9 mouse cellular contexts compared by ENCODE assay signal in the genomic region with DNA sequence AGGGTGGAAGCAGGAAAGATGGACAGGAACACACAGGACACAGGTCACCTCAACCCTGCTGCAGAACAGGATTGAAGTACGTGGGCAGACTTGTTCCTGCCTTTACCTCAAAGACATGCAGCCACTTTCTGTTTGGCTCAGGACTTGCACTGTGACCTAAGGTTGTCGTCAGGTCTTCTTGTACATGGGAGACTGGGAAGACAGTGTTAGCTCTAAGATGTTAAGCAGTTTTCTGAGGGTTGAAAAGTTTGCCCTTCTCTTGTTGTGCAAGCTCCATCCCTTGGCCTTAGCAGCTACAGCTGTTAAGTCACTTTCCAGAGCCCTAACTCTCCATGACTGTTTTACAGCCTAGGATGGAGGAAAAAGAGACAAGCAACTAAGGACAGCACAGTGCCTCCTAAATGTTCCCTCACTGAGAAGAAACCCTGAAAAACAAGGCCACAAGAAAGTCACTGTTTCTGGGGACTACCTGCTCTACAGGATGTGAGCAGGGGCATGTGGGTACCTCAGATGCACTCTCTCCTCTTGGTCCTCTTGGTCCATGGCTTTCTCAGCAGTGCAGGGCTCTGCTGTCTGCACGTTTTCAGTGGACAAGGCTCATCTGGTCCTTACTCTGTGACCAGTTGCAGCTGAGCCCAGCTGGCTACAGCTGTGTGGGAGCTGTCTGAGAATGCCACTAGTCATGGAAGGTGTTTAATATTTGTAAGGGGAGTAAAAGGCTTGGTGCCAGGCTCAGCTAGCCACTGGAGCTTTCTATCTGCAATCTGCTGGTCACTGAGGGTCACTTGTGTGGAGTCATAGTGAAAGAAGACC.
DNase-seq lines count a peak whose midpoint lies in the region; ATAC-seq and TF ChIP-seq lines count a peak whose summit lies in the region.
"Had no signal": no experiment of that assay in that cellular context is flagged by ENCODE, and none has a peak within 500 bp of the region (broad histone marks: within the 10 kb centered on the region; RNA-seq: fewer than 3 reads in every experiment).

No protein-coding gene starts in this region.

- H3K36me3 ChIP-seq in kidney, adult 2 months (ENCODE audit: control insufficient read depth, insufficient read depth, low read length), result no peaks in the 10 kb centered on the region
- no peaks in the 10 kb centered on the region for H3K36me3 ChIP-seq in lung, postnatal 0 days (ENCODE audit: insufficient read depth, low read length)
- no peaks in the 10 kb centered on the region for H3K36me3 ChIP-seq in forebrain, embryonic 14.5 days (ENCODE audit: control insufficient read depth, insufficient read depth, low read length)
- no peaks in the 10 kb centered on the region for H3K36me3 ChIP-seq in liver, embryonic 11.5 days (ENCODE audit: control insufficient read depth, insufficient read depth, low read length)
- H3K36me3 ChIP-seq: embryonic facial prominence, embryonic 13.5 days had no signal

- DNase-seq in gastrocnemius, adult 18-20 months (ENCODE audit: low spot score), result peak; percentile 11
- DNase-seq in gastrocnemius, postnatal 25 days, result no peak
- peak; percentile 45 for DNase-seq in heart, adult 8-10 months (ENCODE audit: low spot score)
- DNase-seq in kidney, adult 2 months, result peak; percentile 25
- peak; percentile 53 for DNase-seq in lung, postnatal 0 days (ENCODE audit: low spot score)
- no peak for DNase-seq in forebrain, embryonic 14.5 days (ENCODE audit: low spot score)
- no peak for DNase-seq in liver, embryonic 11.5 days (ENCODE audit: low spot score)
- DNase-seq in adipocyte (ENCODE audit: low spot score), result no peak

- H3K4me2 ChIP-seq in lung, postnatal 0 days (replicated peaks; ENCODE audit: low read depth, low read length), result no peak overlapping the region
- no peak overlapping the region for H3K4me2 ChIP-seq in forebrain, embryonic 14.5 days (ENCODE audit: low read length)
- no peak overlapping the region for H3K4me2 ChIP-seq in liver, embryonic 11.5 days
- H3K4me2 ChIP-seq: embryonic facial prominence, embryonic 13.5 days had no signal

- H3K9me3 ChIP-seq in lung, postnatal 0 days (ENCODE audit: low read length), result no peaks in the 10 kb centered on the region
- no peaks in the 10 kb centered on the region for H3K9me3 ChIP-seq in forebrain, embryonic 14.5 days (replicated peaks; ENCODE audit: control insufficient read depth, low read length)
- H3K9me3 ChIP-seq in liver, embryonic 11.5 days (ENCODE audit: control insufficient read depth, low read length), result no peaks in the 10 kb centered on the region
- H3K9me3 ChIP-seq: embryonic facial prominence, embryonic 13.5 days had no signal

- no peaks in the 10 kb centered on the region for H3K27me3 ChIP-seq in kidney, adult 2 months (replicated peaks; ENCODE audit: control insufficient read depth, insufficient read depth, low read length)
- no peaks in the 10 kb centered on the region for H3K27me3 ChIP-seq in lung, postnatal 0 days (replicated peaks; ENCODE audit: insufficient read depth, low read length)
- no peaks in the 10 kb centered on the region for H3K27me3 ChIP-seq in forebrain, embryonic 14.5 days (replicated peaks; ENCODE audit: control insufficient read depth, insufficient read depth, low read length)
- no peaks in the 10 kb centered on the region for H3K27me3 ChIP-seq in liver, embryonic 11.5 days (replicated peaks; ENCODE audit: control insufficient read depth, insufficient read depth, low read length)
- H3K27me3 ChIP-seq: embryonic facial prominence, embryonic 13.5 days had no signal

- no peak for TF ChIP-seq POLR2A in kidney, adult 2 months (IDR thresholded peaks at IDR 0.05; ENCODE audit: low read depth, low read length)

- H3K9ac ChIP-seq in lung, postnatal 0 days (replicated peaks; ENCODE audit: low read depth), result no peak overlapping the region
- H3K9ac ChIP-seq in forebrain, embryonic 14.5 days (ENCODE audit: low read length), result no peak overlapping the region
- no peak overlapping the region for H3K9ac ChIP-seq in liver, embryonic 11.5 days (ENCODE audit: low read depth, low read length)
- H3K9ac ChIP-seq: embryonic facial prominence, embryonic 13.5 days had no signal

- H3K27ac ChIP-seq in kidney, adult 2 months (ENCODE audit: insufficient read depth, low read depth, low read length), result peak overlapping the region; percentile 66
- no peak overlapping the region for H3K27ac ChIP-seq in lung, postnatal 0 days (ENCODE audit: low read length)
- H3K27ac ChIP-seq in forebrain, embryonic 14.5 days (ENCODE audit: low read depth, low read length), result no peak overlapping the region
- H3K27ac ChIP-seq in liver, embryonic 11.5 days (ENCODE audit: low read depth, low read length), result no peak overlapping the region

- TF ChIP-seq CTCF in kidney, adult 2 months (conservative IDR thresholded peaks at IDR 0.05; ENCODE audit: insufficient read depth, insufficient read length, low read depth, low read length), result no peak
- no peak for TF ChIP-seq CTCF in lung, postnatal 0 days (IDR thresholded peaks at IDR 0.05)

- ATAC-seq in lung, postnatal 0 days, result peak; percentile 76
- no peak for ATAC-seq in forebrain, embryonic 14.5 days
- no peak for ATAC-seq in liver, embryonic 11.5 days (replicated peaks; ENCODE audit: low FRiP score)

- TF ChIP-seq EP300 in lung, postnatal 0 days (IDR thresholded peaks at IDR 0.05), result no peak

- no peaks in the 10 kb centered on the region for H3K4me1 ChIP-seq in kidney, adult 2 months (ENCODE audit: control insufficient read depth, insufficient read depth, low read length)
- no peaks in the 10 kb centered on the region for H3K4me1 ChIP-seq in lung, postnatal 0 days (ENCODE audit: insufficient read depth, low read depth, low read length)
- no peaks in the 10 kb centered on the region for H3K4me1 ChIP-seq in forebrain, embryonic 14.5 days (ENCODE audit: control insufficient read depth, insufficient read depth, low read length)
- no peaks in the 10 kb centered on the region for H3K4me1 ChIP-seq in liver, embryonic 11.5 days (replicated peaks; ENCODE audit: control insufficient read depth, insufficient read depth, low read length)

- WGBS in kidney, adult 2 months, result 78% methylated on average over 3 of the region's 3 CpGs
- 48% methylated on average over 3 of the region's 3 CpGs for WGBS in lung, postnatal 0 days
- WGBS in forebrain, embryonic 14.5 days, result 79% methylated on average over 3 of the region's 3 CpGs
- WGBS in liver, embryonic 11.5 days, result 64% methylated on average over 3 of the region's 3 CpGs

- no peak overlapping the region for H3K4me3 ChIP-seq in kidney, adult 2 months (ENCODE audit: insufficient read depth, low read depth, low read length)
- H3K4me3 ChIP-seq in lung, postnatal 0 days (ENCODE audit: low read depth, low read length), result no peak overlapping the region
- H3K4me3 ChIP-seq in forebrain, embryonic 14.5 days (ENCODE audit: low read depth, low read length), result no peak overlapping the region
- H3K4me3 ChIP-seq in liver, embryonic 11.5 days (ENCODE audit: low read depth, low read length), result no peak overlapping the region
- H3K4me3 ChIP-seq: embryonic facial prominence, embryonic 13.5 days had no signal

Comparison
In these comparisons a context has a peak if more than half of its experiments do, and no peak if none do; other contexts are left out.
1. DNase-seq: peak in gastrocnemius, adult 18-20 months (single experiment), heart, adult 8-10 months (single experiment), kidney, adult 2 months (single experiment) and lung, postnatal 0 days (single experiment); none in gastrocnemius, postnatal 25 days (single experiment), forebrain, embryonic 14.5 days (single experiment), liver, embryonic 11.5 days (single experiment) and adipocyte (single experiment).